Mouse (Mus musculus) MN1 (cell line): ENCODE data around the gene Rex1bd.
"Not testable (repeated sequence)": the region's sequence is repeated elsewhere in the genome, so short reads cannot be mapped to it uniquely, and the experiment has no call there.

Experiments used
- DNase-seq: peaks from one replicate; pipeline ENCODE4 v3.0.0-alpha.2; 2016; ENCODE audit warnings: low spot score

Rex1bd gene

DNA sequence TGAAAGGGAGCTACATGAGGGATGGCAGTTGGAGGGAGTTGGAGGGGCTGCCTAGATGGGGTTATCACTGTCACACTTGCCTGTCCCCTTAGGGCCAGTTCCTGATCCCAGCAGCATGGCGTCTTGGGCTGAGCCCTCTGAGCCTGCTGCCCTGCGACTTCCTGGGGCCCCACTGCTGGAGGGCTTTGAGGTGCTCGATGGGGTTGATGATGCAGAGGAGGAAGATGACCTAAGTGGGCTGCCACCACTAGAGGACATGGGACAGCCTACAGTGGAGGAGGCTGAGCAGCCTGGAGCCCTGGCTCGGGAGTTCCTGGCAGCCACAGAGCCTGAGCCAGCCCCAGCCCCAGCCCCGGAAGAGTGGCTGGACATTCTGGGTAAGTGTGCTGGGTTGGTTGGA, 22.7 kb upstream of the Rex1bd start:
- no peak for DNase-seq

DNA sequence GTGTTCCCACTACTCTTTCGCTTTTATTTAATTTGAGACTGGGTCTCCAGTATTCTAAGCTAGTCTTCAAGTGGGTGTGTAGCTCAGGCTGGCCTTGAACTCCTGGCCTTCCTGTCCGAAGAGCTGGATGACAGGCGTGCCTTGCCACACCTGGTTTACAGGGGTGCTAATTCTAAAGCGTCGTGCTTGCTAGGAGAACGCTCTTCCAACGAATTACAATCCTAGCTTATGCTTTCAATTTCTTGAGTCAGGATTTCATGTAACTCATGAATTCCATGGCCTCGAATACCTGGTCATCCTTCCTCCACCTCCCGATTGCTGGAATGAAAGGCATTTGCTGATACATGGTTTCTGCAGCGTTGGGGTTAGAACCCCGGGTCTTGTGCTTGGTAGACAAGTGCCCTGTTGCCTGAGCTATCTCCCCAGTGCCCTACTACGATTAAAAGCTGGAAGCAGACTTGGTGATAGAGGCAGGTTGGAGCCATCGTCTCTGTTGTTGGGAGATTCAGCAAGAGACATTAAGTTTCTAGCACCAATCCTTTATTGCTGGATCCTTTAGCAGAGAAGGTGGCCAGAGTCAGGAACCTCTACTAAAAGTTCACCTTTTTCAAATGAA, 21.7 kb upstream of the Rex1bd start:
- peak; percentile 44 for DNase-seq

DNA sequence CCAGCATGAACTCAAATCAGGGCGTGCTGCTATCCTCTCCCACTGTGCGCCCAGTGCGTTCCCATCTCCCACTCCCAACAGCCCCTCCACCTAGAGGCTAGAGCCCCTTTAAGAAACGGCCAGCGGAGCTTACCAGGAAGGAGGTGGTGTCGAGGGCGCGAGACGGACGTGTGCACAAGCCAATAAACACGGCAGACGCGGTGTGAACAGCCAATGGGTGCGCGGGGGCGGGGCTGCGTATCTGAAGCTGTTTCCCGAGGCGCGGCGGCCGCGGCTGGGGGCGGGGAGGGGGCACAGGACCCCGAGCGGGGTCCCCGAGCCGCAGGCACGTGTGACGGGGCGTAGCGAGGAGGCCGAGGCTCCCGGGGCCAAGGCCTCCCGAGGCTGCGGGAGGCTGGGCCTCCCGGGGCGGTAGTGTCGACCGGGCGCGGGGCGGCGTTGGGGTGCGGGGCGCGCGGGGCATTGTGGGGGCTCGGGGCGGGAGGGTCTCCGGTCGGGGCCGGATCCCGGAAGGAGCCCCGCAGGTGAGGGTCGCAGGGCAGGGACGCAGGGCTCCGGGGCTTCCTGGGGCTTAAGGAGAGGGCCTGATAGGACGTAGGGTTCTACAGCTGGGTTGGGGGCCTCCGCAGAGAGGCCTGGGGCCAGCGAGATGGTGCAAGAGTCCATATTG, 21.1 kb upstream of the Rex1bd start, which contains the start of the genes Fkbp8 and Kxd1:
TSS of gene Fkbp8 (plus strand) at position 213 of the 670 bp plus-strand sequence.
TSS of gene Kxd1 (minus strand) at position 445 of the 670 bp plus-strand sequence.
- peak; percentile 97 for DNase-seq

DNA sequence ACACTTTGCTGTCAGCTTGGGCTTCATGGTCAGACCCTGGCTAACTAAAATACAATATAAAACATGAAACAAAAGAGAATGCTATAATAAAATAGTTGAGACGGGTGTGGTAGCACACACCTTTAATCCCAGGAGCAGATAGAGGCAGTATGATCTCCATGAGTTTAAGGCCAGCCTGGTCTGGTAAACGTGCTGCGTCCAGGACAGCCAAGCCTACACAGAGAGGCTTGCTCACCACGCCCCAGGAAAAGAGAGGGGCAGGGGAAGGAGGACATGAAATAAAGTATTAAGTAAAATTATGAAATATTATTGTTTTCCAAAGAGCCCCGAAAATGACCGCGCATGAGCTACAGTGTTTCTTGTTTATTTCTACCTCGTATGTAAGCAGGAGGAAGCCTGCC, 20.6 kb upstream of the Rex1bd start:
- DNase-seq, result no peak

DNA sequence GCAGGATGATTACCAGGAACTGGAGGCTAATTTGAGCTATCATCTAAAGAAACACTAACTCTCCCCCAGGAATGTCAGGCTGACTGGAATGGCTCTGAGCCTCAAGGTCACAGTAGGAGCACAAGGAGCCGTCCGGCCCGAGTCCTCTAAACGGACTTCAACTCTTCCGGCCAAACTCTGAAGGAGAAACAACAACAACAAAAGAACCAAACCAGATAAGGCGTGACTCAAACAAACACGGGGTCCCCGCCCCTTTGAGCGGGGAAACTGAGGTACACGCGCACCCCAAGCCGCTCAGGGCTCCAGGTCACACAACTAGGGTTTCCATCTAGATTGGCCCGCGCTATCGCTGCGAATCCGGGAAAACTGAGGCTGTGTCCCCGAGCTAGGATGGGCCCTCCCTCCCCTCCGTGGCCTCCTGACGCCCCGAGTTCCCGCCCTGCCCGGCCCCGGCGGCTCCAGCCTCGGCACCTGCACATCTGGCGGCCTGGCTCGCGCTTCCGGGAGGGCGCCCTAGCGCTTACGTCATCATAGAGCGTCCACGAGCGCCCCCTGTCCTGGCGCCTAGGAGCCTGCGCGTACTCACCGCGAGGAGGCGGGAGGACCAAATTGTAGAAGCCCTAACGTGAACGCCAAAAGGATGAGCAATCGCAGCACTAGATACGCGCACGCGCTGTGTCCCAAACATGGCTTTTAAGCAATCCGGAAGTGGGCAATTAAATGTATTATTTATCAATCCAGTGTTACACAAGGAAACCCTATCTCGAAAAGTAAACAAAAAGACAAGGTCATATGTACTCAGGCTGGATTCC, 16.2 kb upstream of the Rex1bd start:
- DNase-seq, result peak; percentile 99

DNA sequence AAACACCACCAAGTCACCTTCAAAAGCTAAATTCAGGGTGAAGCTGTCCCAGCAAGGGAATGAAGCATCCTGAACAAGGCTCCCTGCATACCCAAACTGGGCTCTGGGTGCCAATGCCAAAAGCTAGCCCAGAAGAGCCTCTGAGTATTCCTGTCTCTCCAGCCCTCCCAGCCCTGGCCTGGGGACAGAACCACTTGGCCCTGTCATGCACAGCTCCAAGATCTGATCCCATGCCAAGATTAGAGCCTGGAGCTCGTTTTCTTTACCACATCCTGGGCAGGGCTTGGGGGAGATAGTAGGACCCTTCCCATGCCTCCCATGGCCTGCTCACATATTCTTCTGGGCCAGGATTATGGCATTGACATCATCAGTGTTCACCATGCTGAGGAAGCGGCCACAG, 13.1 kb upstream of the Rex1bd start:
- DNase-seq, result no peak

DNA sequence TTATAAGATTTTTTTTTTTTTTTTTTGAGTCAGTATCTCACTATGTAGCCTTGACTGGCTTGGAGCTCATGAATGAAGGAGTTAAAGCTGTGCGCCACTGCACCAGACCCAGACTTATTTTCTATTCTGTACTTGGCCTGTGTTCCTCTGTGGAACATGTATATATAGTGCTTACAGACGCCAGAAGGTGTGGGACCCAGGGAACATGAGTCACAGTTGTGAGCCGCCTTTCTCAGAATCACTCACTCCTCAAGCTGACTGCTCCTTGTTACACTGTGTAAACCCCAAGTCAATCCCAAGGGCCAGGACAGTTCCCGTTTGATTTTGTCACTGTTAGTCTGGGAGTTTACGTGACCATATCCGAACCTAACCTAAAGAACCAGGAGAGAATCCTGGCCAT, 12.5 kb upstream of the Rex1bd start:
- no peak for DNase-seq

DNA sequence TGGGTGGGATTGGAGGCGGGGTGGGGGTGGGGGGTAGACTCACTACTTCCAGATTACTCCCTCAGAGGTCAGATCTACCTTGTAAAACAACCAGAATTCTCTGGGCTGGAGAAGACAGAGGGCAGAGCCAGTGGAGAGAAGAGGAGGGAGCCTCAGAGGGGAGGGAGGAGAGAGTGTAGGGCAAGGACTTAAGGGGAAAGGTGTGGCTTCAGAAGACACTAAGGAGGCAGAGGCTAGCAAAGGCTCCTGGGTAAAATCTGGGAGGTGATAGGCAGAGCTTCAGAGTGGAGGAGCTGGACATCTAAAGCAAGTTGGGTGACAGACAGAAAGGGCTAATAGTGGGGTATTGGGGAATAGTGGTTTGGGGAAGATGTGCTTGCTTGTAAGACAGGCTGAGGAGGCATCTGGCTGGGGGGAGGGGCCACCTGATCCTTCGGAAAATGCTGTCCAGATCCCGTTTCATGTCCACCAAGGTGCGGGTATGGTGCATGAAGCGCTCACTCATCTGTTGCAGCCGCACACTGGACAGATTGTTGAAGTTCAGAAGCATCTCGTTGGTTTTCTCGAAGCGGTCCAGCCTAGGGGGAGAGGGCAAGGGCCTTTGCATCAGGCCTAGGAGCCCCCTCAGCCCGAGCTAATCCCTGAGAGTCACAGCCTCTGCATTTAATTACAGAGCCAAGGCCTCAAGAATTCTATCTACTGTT, 11.5 kb upstream of the Rex1bd start:
- no peak for DNase-seq

DNA sequence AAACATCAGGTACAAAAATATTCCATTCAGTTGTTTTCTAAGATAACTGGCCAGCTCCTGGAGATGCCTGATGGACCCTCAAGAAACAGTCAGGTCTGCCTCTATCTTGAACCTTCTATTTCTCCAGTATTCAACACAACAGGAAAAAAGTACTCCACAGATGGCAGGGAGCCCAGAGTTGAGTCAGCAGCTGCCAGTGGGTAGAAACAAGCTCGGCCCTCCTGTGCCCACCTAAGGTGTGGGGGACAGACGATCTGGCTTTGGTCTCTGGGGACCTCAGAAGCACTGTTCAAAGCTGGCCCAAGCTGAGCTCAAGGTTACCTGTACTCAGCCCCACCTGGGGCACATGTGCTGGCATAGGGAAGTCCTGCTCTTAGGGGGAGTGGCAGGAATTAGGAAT, 6.9 kb upstream of the Rex1bd start:
- peak; percentile 77 for DNase-seq

DNA sequence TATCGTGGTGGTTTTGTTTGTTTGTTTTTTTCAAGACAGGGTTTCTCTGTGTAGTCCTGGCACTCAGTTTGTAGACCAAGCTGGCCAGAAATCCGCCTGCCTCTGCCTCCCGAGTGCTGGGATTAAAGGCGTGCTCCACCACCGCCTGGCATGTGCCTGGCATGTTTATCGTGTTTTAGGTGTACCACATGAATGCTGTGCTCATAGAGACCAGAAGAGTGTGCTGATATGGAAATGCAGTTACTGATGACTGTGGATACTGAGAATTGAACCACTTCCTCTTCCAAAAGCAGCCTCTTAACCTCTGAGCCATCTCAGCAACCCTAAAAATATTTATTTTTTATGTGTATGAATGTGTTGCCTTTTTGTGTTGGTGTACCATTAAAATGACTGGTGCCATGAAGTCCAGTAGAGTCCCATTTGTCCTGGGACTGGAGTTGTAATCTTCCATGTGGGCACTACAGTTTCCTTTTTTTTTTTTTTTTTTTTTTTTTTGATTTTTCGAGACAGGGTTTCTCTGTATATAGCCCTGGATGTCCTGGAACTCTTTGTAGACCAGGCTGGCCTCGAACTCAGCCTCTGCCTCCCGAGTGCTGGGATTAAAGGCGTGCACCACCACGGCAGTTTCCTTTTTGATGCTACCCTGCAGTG, 5.8 kb upstream of the Rex1bd start:
- no peak for DNase-seq

DNA sequence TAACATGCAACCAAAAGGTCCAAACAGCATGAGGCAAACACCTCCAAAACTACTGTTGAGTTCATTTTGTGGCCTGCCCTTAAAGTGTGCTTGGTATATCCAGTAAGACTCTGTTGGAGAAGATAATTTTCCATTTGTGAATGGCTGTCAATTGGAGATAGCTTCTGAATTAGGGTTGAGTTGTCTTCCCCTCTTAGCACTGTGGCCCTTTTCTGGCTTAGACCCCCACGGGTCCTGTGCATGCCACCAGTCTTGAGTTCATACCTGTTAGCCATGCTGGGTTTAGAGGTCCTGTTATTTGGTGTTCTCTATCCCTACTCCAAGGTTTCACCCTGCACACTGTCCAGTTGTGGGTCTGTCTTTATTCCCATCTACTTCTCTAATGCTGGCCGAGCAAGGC, 5.2 kb upstream of the Rex1bd start:
- no peak for DNase-seq

DNA sequence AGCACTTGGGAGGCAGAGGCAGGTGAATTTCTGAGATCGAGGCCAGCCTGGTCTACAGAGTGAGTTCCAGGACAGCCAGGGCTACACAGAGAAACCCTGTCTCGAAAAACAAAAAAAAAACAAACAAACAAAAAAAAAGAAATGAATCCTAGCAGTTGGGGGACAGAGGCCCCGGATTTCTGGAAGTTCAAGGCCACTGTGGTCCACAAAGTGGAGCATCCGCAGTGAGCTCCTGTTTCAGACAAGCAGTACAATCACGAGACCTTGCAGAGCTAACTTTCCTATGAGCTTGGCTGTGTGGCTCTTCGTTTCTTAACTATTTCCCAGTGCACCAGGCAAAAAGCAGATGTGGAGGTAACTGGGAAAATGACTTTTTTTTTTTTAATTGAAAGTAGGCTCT, 4.6 kb upstream of the Rex1bd start:
- not testable (repeated sequence) for DNase-seq

DNA sequence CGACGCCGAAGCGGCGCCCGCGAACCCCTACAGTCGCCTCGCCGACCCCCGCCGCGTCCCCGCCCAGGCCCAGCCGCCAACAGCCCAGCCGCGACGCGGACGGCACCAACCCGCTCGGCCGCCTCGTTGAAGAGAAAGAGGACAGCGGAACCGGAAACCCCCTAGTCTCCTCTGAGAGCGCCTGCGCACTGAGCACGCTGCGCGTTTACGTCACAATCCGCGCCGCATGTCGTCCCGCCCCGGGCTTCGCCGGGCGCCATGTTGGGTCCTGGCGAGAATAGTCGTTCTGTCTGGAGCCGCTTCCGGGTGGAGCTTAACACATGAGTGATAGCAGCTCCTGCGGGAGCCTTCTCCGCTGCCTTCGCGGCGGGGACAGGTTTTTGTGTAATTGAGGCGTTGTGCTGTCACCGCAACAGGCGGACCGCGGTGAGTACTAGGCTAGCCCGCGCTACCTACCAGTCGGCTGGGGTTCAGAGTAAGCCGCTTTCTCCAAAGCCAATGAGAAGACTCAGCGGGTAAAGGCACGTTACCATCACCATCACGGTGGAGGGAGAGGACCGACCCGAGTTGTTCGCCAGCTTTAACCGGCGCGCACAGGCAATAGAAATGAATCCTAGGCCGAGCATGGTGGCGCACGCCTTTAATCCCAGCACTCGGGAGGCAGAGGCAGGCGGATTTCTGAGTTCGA, 3.8 kb upstream of the Rex1bd start, which contains the start of gene Uba52:
TSS of gene Uba52 (minus strand) at position 574 of the 688 bp plus-strand sequence.
- peak; percentile 99 for DNase-seq

DNA sequence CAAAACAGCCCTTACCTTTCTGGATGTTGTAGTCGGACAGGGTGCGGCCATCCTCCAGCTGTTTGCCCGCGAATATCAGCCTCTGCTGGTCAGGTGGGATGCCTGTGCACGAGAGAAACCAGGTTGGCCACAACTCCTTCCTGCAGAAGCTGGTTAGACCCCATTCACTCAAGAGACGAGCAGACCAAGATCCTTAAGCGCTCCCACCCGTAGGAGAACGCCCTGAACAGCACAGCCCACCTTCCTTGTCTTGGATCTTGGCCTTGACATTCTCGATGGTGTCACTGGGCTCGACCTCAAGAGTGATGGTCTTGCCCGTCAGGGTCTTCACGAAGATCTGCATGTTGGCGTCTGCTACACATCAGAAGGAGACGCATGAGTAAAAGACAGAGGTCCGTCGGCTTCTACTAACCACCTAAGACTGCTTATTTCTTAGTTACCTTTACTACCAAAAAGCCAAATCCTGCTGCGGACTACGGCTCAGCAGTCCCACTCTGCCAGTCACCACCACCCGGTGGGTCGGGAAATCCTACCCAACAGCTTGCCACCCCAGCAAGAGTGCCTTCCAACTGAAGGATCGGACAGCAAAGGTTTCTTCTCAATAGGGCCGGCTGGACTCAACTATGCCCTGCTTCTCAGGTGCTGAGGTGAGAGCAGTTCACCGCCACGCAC, 2.9 kb upstream of the Rex1bd start:
- DNase-seq, result no peak

DNA sequence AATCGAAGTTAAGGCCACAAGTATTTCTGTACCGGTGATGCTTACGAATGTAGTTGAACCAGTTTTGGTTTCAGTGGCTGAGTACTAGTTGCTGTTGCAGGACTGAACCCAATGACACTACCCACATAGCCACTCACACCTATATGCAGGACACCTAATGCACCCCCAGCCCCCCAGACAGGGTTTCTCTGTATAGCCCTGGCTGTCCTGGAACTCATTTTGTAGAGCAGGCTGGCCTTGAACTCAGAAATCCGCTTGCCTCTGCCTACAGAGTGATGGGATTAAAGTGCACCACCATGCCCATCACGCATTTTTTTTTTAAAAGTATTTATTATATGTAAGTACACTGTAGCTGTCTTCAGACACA, 458 bp upstream of the Rex1bd start:
- DNase-seq, result no peak

DNA sequence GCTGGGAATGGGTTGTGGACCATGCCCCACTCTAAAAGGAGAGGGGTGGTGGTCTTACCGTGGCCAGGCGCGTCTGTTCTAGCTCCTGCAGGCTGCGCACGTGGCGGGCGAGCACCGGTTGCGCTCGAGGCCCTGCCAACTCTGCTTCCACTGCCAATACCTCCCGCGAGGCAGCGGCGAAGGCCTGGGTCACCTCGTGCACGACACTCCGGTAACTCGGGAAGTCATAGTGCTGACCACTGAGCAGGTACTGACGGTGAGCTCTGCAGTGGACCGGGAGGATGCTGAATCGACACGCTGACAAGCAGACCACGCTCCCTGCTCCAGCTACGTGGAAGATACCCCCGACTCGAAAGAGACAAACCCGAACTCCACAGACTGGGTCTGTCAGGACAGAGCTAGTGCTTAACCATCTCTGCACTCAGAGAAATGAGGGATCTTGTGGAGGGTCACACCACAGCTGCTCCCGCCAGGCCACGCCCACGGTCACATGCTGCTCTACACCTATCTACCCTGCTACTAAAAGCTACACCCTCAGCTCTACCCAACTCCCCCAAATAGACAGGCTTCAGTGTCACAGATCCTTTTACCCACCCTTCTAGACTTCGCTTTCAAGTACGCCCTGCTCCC, 739 bp downstream of the Rex1bd start:
- DNase-seq, result no peak

DNA sequence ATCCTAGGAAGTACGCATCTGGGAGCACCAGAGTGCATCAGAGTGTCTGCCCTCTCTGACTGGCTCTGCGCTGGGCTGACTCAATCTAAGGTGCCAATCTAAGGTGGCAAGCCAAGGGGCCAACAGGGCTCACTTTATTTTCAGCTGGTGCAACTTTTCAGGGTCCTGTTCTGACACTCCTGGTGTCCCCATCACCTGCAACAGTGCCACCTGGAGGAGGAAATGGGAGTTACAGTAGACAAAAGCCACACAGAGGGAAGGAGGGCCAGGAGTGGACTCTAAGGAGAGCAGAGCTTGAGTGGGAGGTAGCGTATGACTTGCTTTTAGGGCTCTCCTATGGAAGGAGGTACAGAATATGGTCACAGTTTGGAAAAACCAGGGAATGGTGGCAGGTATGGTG, 1.7 kb downstream of the Rex1bd start:
- peak; percentile 88 for DNase-seq

DNA sequence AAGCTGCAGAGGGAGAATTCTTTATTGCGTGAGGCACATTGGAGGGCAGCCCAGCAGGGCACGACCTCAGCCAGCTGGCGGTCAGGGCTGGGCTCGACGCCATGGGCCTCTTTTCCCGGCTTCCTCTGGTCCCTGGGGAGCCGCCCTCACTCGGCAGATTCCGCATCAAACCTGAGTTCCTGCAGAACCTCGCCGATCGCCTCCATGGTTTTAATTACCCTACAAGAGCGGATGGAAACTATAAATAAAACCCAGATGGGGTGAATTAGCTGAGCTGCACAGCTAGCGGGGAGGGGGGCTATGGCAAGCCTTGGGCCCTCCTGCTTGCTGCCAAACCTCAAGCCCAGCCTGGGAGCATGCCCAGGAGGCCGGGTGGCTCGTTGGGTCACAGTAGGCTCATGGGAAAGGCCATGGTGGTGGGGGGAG, 2.2 kb downstream of the Rex1bd start:
- DNase-seq, result peak; percentile 97

DNA sequence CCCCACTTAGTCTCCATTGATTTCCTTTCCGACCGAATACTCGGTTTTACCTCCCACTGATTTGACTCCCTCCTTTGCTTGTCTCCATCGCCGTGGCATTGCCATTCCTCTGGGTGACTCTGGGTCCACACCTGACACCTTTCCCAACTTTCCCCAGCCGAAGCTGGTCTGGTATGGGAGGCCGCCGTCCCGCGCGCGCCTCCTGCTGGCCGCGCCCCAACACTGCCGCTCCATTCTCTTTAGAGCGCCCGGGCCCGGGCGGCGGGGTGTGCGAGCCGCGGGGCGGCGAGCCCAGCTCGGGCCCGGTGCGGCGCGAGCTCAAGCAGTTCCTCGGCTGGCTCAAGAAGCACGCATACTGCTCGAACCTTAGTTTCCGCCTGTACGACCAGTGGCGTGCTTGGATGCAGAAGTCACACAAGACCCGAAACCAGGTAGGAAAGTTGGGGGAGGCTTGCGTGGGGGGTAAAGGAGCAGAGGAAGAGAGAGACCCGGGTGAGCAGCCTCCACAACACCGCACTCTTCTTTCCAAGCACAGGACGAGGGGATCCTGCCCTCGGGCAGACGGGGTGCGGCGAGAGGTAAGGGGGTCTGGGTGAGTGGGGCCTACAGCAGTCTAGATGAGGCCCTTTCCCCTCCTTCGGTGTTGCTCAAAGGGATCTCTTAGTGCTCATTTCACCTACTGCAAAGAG, 3.3 kb downstream of the Rex1bd start:
- peak; percentile 66 for DNase-seq

DNA sequence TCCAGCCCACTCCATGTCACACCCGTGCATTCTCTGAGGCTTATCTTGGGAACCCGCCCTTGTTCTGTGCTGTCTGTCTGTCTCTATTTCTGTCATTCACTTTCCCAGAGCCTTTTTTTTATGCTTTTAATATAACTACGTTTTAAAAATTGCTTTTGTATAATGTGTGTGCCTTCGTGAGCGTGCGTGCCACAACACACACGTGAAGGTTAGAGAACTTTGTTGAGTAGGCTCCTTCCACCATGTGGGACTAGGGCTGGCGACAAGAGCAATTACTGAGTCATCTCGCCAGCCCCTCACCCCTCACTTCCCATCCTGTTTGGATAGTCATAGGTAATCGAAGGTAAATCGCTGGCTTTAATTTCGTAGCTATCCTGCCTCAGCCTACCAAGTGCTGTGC, 4.0 kb downstream of the Rex1bd start:
- DNase-seq, result no peak
